ENCODE assay signal across 27 mouse cellular contexts in genomic region chr13:6255303-6255702, GRCm38 (mm10).
DNase-seq lines count a peak whose midpoint lies in the region; ATAC-seq and TF ChIP-seq lines count a peak whose summit lies in the region.
"Had no signal": no experiment of that assay in that cellular context is flagged by ENCODE, and none has a peak within 500 bp of the region (broad histone marks: within the 10 kb centered on the region; RNA-seq: fewer than 3 reads in every experiment).

No protein-coding gene starts in this region.

- H3K9me3 ChIP-seq in heart, embryonic 10.5 days, result no peaks in the 10 kb centered on the region
- H3K9me3 ChIP-seq in heart, embryonic 11.5 days (replicated peaks; ENCODE audit: control insufficient read depth, low read length), result no peaks in the 10 kb centered on the region
- H3K9me3 ChIP-seq: embryonic facial prominence, embryonic 10.5 days; embryonic facial prominence, embryonic 13.5 days; forebrain, embryonic 12.5 days; forebrain, embryonic 15.5 days; G1E; hindbrain, embryonic 12.5 days; hindbrain, embryonic 15.5 days had no signal

- H3K4me3 ChIP-seq in heart, embryonic 10.5 days, result no peak overlapping the region
- H3K4me3 ChIP-seq in heart, embryonic 11.5 days (ENCODE audit: low read depth, low read length), result no peak overlapping the region
- no peak overlapping the region for H3K4me3 ChIP-seq in small intestine, adult 2 months (ENCODE audit: low read depth, low read length)
- H3K4me3 ChIP-seq: embryonic facial prominence, embryonic 10.5 days; embryonic facial prominence, embryonic 13.5 days; erythroblast, embryonic 14.5 days; forebrain, embryonic 12.5 days; forebrain, embryonic 15.5 days; heart, embryonic 13.5 days; hindbrain, embryonic 12.5 days; hindbrain, embryonic 15.5 days had no signal

- intact Hi-C loops in heart, postnatal 10 days (cut with DNase I), result loop anchor here (10.0 kb wide), 2 partner anchors 651 to 1481 kb away; no protein-coding TSS in a partner anchor

- DNase-seq in heart, adult 11 months, result peak; percentile 92
- no peak for DNase-seq in heart, embryonic 10.5 days (ENCODE audit: low spot score)
- DNase-seq in heart, postnatal 10 days, result peak; percentile 12 to 18
- DNase-seq: adrenal gland, adult 2 months; adrenal gland, postnatal 14 days; B cell, adult 2 months; cerebellum, adult 11 months; cerebellum, adult 2 months; cerebellum, postnatal 10 days; cerebellum, postnatal 36 days; embryo, embryonic 11 days; gastrocnemius, postnatal 10 days; gastrocnemius, postnatal 36 days had no signal

- WGBS in heart, embryonic 10.5 days, result 92% methylated on average over 5 of the region's 5 CpGs
- 78% methylated on average over 5 of the region's 5 CpGs for WGBS in heart, embryonic 11.5 days (ENCODE audit: insufficient replicate concordance)
- WGBS in small intestine, adult 2 months, result 57% methylated on average over 5 of the region's 5 CpGs

- H3K4me2 ChIP-seq in heart, embryonic 11.5 days, result no peak overlapping the region
- H3K4me2 ChIP-seq: embryonic facial prominence, embryonic 13.5 days; forebrain, embryonic 12.5 days; forebrain, embryonic 15.5 days; heart, embryonic 13.5 days; hindbrain, embryonic 12.5 days; hindbrain, embryonic 15.5 days had no signal

- H3K27me3 ChIP-seq in heart, embryonic 10.5 days (ENCODE audit: insufficient read depth, poor library complexity, severe bottlenecking), result no peaks in the 10 kb centered on the region
- no peaks in the 10 kb centered on the region for H3K27me3 ChIP-seq in heart, embryonic 11.5 days (ENCODE audit: control insufficient read depth, insufficient read depth, low read length)
- no peaks in the 10 kb centered on the region for H3K27me3 ChIP-seq in small intestine, adult 2 months (ENCODE audit: control insufficient read depth, insufficient read depth, low read length)
- H3K27me3 ChIP-seq: CH12.LX; embryonic facial prominence, embryonic 13.5 days; forebrain, embryonic 12.5 days; forebrain, embryonic 15.5 days; heart, embryonic 13.5 days; hindbrain, embryonic 12.5 days; hindbrain, embryonic 15.5 days; Patski had no signal

- no peak overlapping the region for H3K9ac ChIP-seq in heart, embryonic 11.5 days (ENCODE audit: low read depth, low read length)
- H3K9ac ChIP-seq: embryonic facial prominence, embryonic 13.5 days; forebrain, embryonic 12.5 days; forebrain, embryonic 15.5 days; heart, embryonic 13.5 days; hindbrain, embryonic 12.5 days; hindbrain, embryonic 15.5 days had no signal

- H3K27ac ChIP-seq in heart, embryonic 10.5 days, result no peak overlapping the region
- H3K27ac ChIP-seq in heart, embryonic 11.5 days (ENCODE audit: low read depth, low read length), result no peak overlapping the region
- peak overlapping the region; percentile 90 for H3K27ac ChIP-seq in small intestine, adult 2 months (ENCODE audit: insufficient read depth, low read depth, low read length)
- H3K27ac ChIP-seq: embryonic facial prominence, embryonic 10.5 days; embryonic facial prominence, embryonic 13.5 days; forebrain, embryonic 12.5 days; forebrain, embryonic 15.5 days; heart, embryonic 13.5 days; hindbrain, embryonic 12.5 days; hindbrain, embryonic 15.5 days had no signal

- peaks cover 6% of the 10 kb centered on the region; the same call in 1 of the 2 replicates for H3K4me1 ChIP-seq in heart, embryonic 10.5 days
- peaks cover 6% of the 10 kb centered on the region for H3K4me1 ChIP-seq in heart, embryonic 11.5 days (ENCODE audit: control insufficient read depth, insufficient read depth, low read length)
- no peaks in the 10 kb centered on the region; the same call in 1 of the 2 replicates for H3K4me1 ChIP-seq in small intestine, adult 2 months (ENCODE audit: control insufficient read depth, insufficient read depth, insufficient read length, low read length)
- H3K4me1 ChIP-seq: embryonic facial prominence, embryonic 13.5 days had no signal

- ATAC-seq in heart, embryonic 11.5 days (replicated peaks; ENCODE audit: insufficient number of reproducible peaks, low FRiP score, low TSS enrichment), result no peak
- ATAC-seq in activated CD4-positive, CD25-positive, alpha-beta regulatory T cell, adult 4 months, result no peak
- ATAC-seq: forebrain, embryonic 15.5 days; Patski had no signal

- TF ChIP-seq CTCF in small intestine, adult 2 months (IDR thresholded peaks at IDR 0.05; ENCODE audit: extremely low read depth, insufficient read length, insufficient replicate concordance, low read depth, low read length), result no peak

- no peak for TF ChIP-seq POLR2A in small intestine, adult 2 months (IDR thresholded peaks at IDR 0.05; ENCODE audit: low read depth, low read length)

- no peaks in the 10 kb centered on the region for H3K36me3 ChIP-seq in heart, embryonic 10.5 days
- H3K36me3 ChIP-seq in heart, embryonic 11.5 days (ENCODE audit: control insufficient read depth, insufficient read depth, low read length), result no peaks in the 10 kb centered on the region
- no peaks in the 10 kb centered on the region for H3K36me3 ChIP-seq in small intestine, adult 2 months (ENCODE audit: control insufficient read depth, insufficient read depth, low read length)
- H3K36me3 ChIP-seq: embryonic facial prominence, embryonic 10.5 days; embryonic facial prominence, embryonic 13.5 days; forebrain, embryonic 12.5 days; forebrain, embryonic 15.5 days; G1E; heart, embryonic 13.5 days; hindbrain, embryonic 12.5 days; hindbrain, embryonic 15.5 days had no signal
